Mouse (Mus musculus) forebrain, embryonic 13.5 days (tissue): ENCODE results near the gene Rspry1. TPM values are rescaled to one million over a fixed set of nuclear protein-coding genes. Genes with fewer than 3 reads are reported as not detected.

Experiments used
- ATAC-seq: fragments of 200-750 bp; cut with Nextera tagmentation; 2 replicates; pipeline ENCODE4 v1.8.0; 2017
- H3K27ac ChIP-seq: fragments of 300-500 bp; sonication (generic); 2 replicates; pipeline ENCODE4 v1.5.1; 2015; ENCODE audit warnings: inconsistent platforms, mild to moderate bottlenecking, moderate library complexity
- H3K27me3 ChIP-seq: fragments of 300-500 bp; sonication (generic); 2 replicates; pipeline ENCODE4 v1.6.1; 2015; ENCODE audit warnings: mild to moderate bottlenecking, inconsistent platforms
- H3K36me3 ChIP-seq: fragments of 300-500 bp; sonication (generic); 2 replicates; pipeline ENCODE4 v1.6.1; 2015; ENCODE audit warnings: mild to moderate bottlenecking, inconsistent platforms; ENCODE audit not compliant: poor library complexity, severe bottlenecking
- H3K4me1 ChIP-seq: fragments of 300-500 bp; sonication (generic); 2 replicates; pipeline ENCODE4 v1.6.1; 2015; ENCODE audit warnings: inconsistent platforms
- H3K4me2 ChIP-seq: fragments of 300-500 bp; sonication (generic); 2 replicates; pipeline ENCODE4 v1.6.1; 2015; ENCODE audit warnings: inconsistent platforms, mild to moderate bottlenecking, moderate library complexity
- H3K4me3 ChIP-seq: fragments of 300-500 bp; sonication (generic); 2 replicates; pipeline ENCODE4 v1.5.1; 2015; ENCODE audit warnings: mild to moderate bottlenecking, inconsistent platforms
- H3K9ac ChIP-seq: fragments of 300-500 bp; sonication (generic); 2 replicates; pipeline ENCODE4 v1.6.1; 2015; ENCODE audit warnings: mild to moderate bottlenecking, inconsistent platforms
- H3K9me3 ChIP-seq: fragments of 300-500 bp; sonication (generic); replicated peaks from 2 replicates; pipeline ENCODE4 v1.6.1; 2016; ENCODE audit warnings: inconsistent platforms
- WGBS: fragments of 180-500 bp; shearing (Covaris S2); methylation state at CpG from one replicate; pipeline ENCODE4 v1.1.7; 2015; 5-methylcytosine and 5-hydroxymethylcytosine counted together
- polyA plus RNA-seq: library from polyadenylated mRNA; unstranded; fragments of >200 nt; fragmentation: Nextera tagmentation; extraction: Ambion mirVana; gene quantifications from 2 replicates; pipeline ENCODE4 v1.2.1, GENCODE M21; 2015

The Rspry1 gene
- polyA plus RNA-seq, 1 experiment from 2014 or later, result 48.1 TPM

GRCm38 (mm10) chr8:94574159-94574907 is 27.4 kb upstream of the Rspry1 start:
- Histone ChIP-seq H3K9me3 (no peaks in the 10 kb centered on the region), H3K27ac (peak overlapping the region; percentile 72), H3K4me3 (no peak overlapping the region), H3K4me1 (no peaks in the 10 kb centered on the region), H3K4me2 (no peak overlapping the region), H3K27me3 (no peaks in the 10 kb centered on the region), H3K9ac (no peak overlapping the region), H3K36me3 (peaks cover 78% of the 10 kb centered on the region)
- peak; percentile 83 for ATAC-seq
- 77% methylated on average over 16 of the region's 16 CpGs for WGBS

GRCm38 (mm10) chr8:94575148-94575547 is 26.6 kb upstream of the Rspry1 start:
- no peaks in the 10 kb centered on the region for H3K9me3 ChIP-seq
- H3K27ac ChIP-seq, result peak overlapping the region; percentile 72
- ATAC-seq, result no peak
- no peak overlapping the region for H3K4me2 ChIP-seq
- H3K4me3 ChIP-seq, result no peak overlapping the region
- H3K9ac ChIP-seq, result no peak overlapping the region
- WGBS, result 96% methylated on average over 4 of the region's 4 CpGs
- peaks cover 83% of the 10 kb centered on the region for H3K36me3 ChIP-seq
- no peaks in the 10 kb centered on the region for H3K27me3 ChIP-seq
- no peaks in the 10 kb centered on the region for H3K4me1 ChIP-seq

- no peak for ATAC-seq
- no peaks in the 10 kb centered on the region for H3K27me3 ChIP-seq
- H3K4me2 ChIP-seq, result no peak overlapping the region
- no peak overlapping the region for H3K4me3 ChIP-seq
- H3K36me3 ChIP-seq, result peaks cover 87% of the 10 kb centered on the region
- peak overlapping the region; percentile 3; the same call in 1 of the 2 replicates for H3K27ac ChIP-seq
- H3K9ac ChIP-seq, result no peak overlapping the region
- 73% methylated on average over 7 of the region's 7 CpGs for WGBS
- H3K9me3 ChIP-seq, result no peaks in the 10 kb centered on the region
- H3K4me1 ChIP-seq, result no peaks in the 10 kb centered on the region
Observed at GRCm38 (mm10) chr8:94581820-94582483, 19.8 kb upstream of the Rspry1 start.

- 84% methylated on average over 6 of the region's 6 CpGs for WGBS
- Histone ChIP-seq H3K9me3 (no peaks in the 10 kb centered on the region), H3K27me3 (no peaks in the 10 kb centered on the region), H3K4me2 (no peak overlapping the region), H3K27ac (no peak overlapping the region; the same call in 1 of the 2 replicates), H3K9ac (no peak overlapping the region), H3K4me1 (no peaks in the 10 kb centered on the region), H3K4me3 (no peak overlapping the region), H3K36me3 (peaks cover 87% of the 10 kb centered on the region)
- no peak for ATAC-seq
Observed at GRCm38 (mm10) chr8:94582569-94582968, 19.2 kb upstream of the Rspry1 start.

GRCm38 (mm10) chr8:94584238-94584817 is 17.4 kb upstream of the Rspry1 start:
- no peak overlapping the region for H3K4me2 ChIP-seq
- peak; percentile 81 for ATAC-seq
- no peaks in the 10 kb centered on the region for H3K9me3 ChIP-seq
- no peak overlapping the region for H3K9ac ChIP-seq
- H3K4me1 ChIP-seq, result no peaks in the 10 kb centered on the region
- H3K36me3 ChIP-seq, result peaks cover 87% of the 10 kb centered on the region
- H3K27ac ChIP-seq, result no peak overlapping the region; the same call in 1 of the 2 replicates
- no peaks in the 10 kb centered on the region for H3K27me3 ChIP-seq
- WGBS, result 41% methylated on average over 4 of the region's 4 CpGs
- no peak overlapping the region for H3K4me3 ChIP-seq

- ATAC-seq, result no peak
- 86% methylated on average over 4 of the region's 4 CpGs for WGBS
Observed at GRCm38 (mm10) chr8:94591691-94592090, 10.0 kb upstream of the Rspry1 start.

GRCm38 (mm10) chr8:94594211-94594610 is 7.5 kb upstream of the Rspry1 start:
- Histone ChIP-seq H3K4me1 (peaks cover 5% of the 10 kb centered on the region), H3K4me3 (no peak overlapping the region), H3K9me3 (no peaks in the 10 kb centered on the region), H3K4me2 (no peak overlapping the region), H3K9ac (no peak overlapping the region), H3K27me3 (no peaks in the 10 kb centered on the region), H3K27ac (no peak overlapping the region), H3K36me3 (peaks cover 2% of the 10 kb centered on the region; the same call in 1 of the 2 replicates)
- ATAC-seq, result no peak
- 86% methylated on average over 1 of the region's 1 CpGs for WGBS

More at GRCm38 (mm10) chr8:94591691-94592090, 10.0 kb upstream of the Rspry1 start:
- no peak overlapping the region for H3K9ac ChIP-seq
- no peak overlapping the region for H3K27ac ChIP-seq
- peaks cover 28% of the 10 kb centered on the region for H3K36me3 ChIP-seq
- no peaks in the 10 kb centered on the region for H3K9me3 ChIP-seq
- no peak overlapping the region for H3K4me2 ChIP-seq
- H3K4me3 ChIP-seq, result no peak overlapping the region
- no peaks in the 10 kb centered on the region for H3K27me3 ChIP-seq
- no peaks in the 10 kb centered on the region for H3K4me1 ChIP-seq

- 28% methylated on average over 5 of the region's 5 CpGs for WGBS
- no peak for ATAC-seq
- no peak overlapping the region for H3K27ac ChIP-seq
Observed at GRCm38 (mm10) chr8:94600478-94600877, 1.3 kb upstream of the Rspry1 start.

GRCm38 (mm10) chr8:94601034-94601606 is 617 bp upstream of the Rspry1 start:
- Histone ChIP-seq H3K27ac (peak overlapping the region; percentile 83), H3K4me2 (peak overlapping the region; percentile 94), H3K36me3 (no peaks in the 10 kb centered on the region), H3K4me1 (peaks cover 36% of the 10 kb centered on the region), H3K4me3 (peak overlapping the region; percentile 93), H3K9me3 (no peaks in the 10 kb centered on the region), H3K9ac (peak overlapping the region; percentile 91), H3K27me3 (no peaks in the 10 kb centered on the region)
- ATAC-seq, result peak; percentile 37
- under 1% methylated on average over 51 of the region's 51 CpGs for WGBS

More at GRCm38 (mm10) chr8:94600478-94600877, 1.3 kb upstream of the Rspry1 start:
- Histone ChIP-seq H3K36me3 (no peaks in the 10 kb centered on the region), H3K9ac (peak overlapping the region; percentile 91), H3K9me3 (no peaks in the 10 kb centered on the region), H3K27me3 (no peaks in the 10 kb centered on the region), H3K4me2 (peak overlapping the region; percentile 94), H3K4me3 (peak overlapping the region; percentile 93), H3K4me1 (peaks cover 36% of the 10 kb centered on the region)

- WGBS, result under 1% methylated on average over 31 of the region's 31 CpGs
- peak; percentile 1; the same call in 1 of the 2 replicates for ATAC-seq
- H3K36me3 ChIP-seq, result no peaks in the 10 kb centered on the region
- no peaks in the 10 kb centered on the region for H3K27me3 ChIP-seq
- H3K9me3 ChIP-seq, result no peaks in the 10 kb centered on the region
- H3K4me2 ChIP-seq, result peak overlapping the region; percentile 80
- peak overlapping the region; percentile 93 for H3K4me3 ChIP-seq
- peak overlapping the region; percentile 84 for H3K27ac ChIP-seq
- H3K9ac ChIP-seq, result peak overlapping the region; percentile 94
- H3K4me1 ChIP-seq, result peaks cover 36% of the 10 kb centered on the region
Observed at GRCm38 (mm10) chr8:94602471-94603131, 864 bp downstream of the Rspry1 start.

GRCm38 (mm10) chr8:94604030-94604429 is 2.3 kb downstream of the Rspry1 start:
- ATAC-seq, result no peak
- H3K4me2 ChIP-seq, result peak overlapping the region; percentile 80; the same call in 1 of the 2 replicates
- WGBS, result 78% methylated on average over 2 of the region's 2 CpGs

More at GRCm38 (mm10) chr8:94604030-94604429, 2.3 kb downstream of the Rspry1 start:
- Histone ChIP-seq H3K4me1 (peaks cover 32% of the 10 kb centered on the region), H3K36me3 (no peaks in the 10 kb centered on the region), H3K4me3 (no peak overlapping the region), H3K27me3 (no peaks in the 10 kb centered on the region), H3K9me3 (no peaks in the 10 kb centered on the region), H3K27ac (no peak overlapping the region), H3K9ac (no peak overlapping the region)
